Mouse (Mus musculus): ENCODE results near the gene Tbx2.

Tbx2 gene

DNA sequence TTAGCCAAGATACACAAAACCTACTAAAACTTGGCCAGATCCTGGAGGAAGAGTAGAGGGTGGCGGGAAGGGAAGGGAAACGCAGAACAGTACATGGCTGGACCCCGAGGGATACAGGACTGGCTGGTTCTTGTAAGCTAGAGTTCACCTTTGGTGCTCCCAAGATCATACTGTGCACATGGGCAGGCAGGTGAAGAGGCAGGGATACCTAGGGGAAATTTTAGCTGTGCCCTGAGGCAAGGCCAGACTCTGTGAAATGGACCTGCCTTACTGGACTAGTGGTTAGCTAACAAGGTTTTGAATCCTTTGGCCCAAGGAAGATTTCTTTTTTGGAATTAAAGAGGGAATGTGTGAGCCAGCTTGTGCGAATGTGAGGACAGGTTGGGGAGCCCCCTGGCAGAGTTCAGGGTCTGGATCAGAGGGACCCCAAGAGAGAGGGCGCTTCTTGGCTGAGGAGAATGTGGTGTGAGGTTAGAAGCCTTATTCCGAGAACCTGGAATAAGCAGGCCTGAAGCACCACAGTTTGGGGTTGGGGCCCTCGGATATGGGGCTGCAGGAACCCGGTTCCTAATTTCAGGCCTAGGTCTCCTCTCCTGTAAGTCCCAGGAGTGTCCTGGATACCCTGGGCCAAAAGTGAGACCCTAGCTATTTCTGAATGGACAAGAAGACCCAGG is 56.8 kb downstream of the Tbx2 start:
- DNase-seq = no peak

DNA sequence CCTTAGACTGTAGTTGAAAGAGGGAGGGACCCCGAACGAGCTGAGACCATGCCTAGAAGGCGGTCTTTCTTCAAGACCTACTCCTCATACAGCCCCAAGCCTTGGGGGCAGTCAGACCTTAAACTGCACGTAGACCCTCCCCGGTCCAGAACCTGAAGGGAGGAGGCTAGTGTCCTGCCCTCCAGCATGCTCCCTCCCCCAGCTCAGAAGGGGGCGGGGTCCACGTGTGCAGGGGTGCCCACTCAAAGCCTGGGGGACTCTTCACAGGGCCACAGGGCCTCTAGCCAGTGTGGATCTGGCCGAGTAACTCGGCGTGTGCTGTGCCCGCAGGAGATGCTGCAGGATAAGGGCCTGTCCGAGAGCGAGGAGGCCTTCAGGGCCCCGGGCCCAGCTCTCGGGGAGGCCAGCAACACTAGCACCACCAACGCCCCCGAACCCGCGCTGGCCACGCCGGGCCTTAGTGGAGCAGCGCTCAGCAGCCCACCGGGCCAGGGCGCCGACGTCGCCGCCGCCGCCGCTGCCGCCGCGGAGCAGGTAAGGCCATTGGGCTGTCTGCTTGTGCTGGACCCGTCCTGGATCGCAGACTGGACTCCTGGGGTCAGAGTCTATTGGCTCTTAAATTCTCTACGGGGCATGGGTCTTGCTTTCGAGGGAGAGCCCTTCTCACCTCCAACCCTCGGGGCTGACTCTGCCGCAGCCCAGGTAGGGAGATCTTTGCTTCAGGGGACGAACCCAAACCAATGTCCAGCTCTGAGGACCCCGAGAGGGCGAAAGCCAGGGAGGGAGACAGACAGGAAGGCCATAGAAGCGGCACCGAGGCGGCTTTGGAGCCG is 57.6 kb downstream of the Tbx2 start:
- DNase-seq = no peak

DNA sequence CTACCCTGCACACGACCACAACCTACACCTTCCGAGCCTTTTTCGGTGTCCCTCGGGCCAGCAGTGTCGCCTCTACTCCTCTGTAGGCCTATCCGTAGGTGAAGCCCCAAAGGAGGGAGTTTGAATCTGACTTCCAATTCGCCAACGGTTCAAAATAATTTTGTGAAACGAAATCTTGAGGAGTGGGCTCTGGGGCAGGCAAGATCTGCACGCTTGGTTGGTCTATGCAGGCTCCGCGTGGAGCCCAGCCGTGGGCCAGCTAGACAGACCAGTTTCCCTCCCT is 58.2 kb downstream of the Tbx2 start:
- no peak for DNase-seq

GRCm38 (mm10) chr11:85891010-85891691 is 58.8 kb downstream of the Tbx2 start:
- no peak for DNase-seq
